Mouse (Mus musculus): ENCODE results near the gene Gen1. TPM values are rescaled to one million over a fixed set of nuclear protein-coding genes. Genes with fewer than 3 reads are reported as not detected.

Gene Gen1
- polyA plus RNA-seq, 1 experiment = 10.0 TPM

DNA sequence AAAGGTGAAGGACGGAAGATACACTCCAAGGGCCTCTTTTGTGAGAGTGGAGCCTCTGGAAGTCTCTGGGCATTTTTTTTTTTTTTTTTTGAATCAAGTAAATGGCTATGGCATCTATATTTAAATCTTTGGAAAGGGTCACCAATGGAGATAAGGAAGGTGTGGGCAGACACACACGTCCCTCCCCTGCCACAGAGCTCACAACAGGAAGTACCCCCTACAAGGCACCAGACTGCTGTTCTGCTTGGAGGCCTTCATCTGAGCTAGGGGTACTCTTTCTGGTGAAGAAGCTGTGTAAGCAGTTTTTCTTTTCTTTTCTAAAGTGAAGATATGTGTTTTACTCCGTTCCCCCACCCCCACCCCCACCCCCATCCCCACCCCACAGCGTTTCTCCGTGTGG, 68.8 kb downstream of the Gen1 start:
- Histone ChIP-seq H3K4me3 (ENCODE audit: insufficient read depth, low read length) (no peak overlapping the region), H3K4me1 (ENCODE audit: control insufficient read depth, insufficient read depth, low read length) (no peaks in the 10 kb centered on the region), H3K27ac (ENCODE audit: insufficient read depth, low read depth, low read length) (no peak overlapping the region)
- TF ChIP-seq CTCF (IDR thresholded peaks at IDR 0.05; ENCODE audit: low read depth, low read length) (no peak), POLR2A (IDR thresholded peaks at IDR 0.05; ENCODE audit: borderline replicate concordance, low read depth, low read length) (no peak)

DNA sequence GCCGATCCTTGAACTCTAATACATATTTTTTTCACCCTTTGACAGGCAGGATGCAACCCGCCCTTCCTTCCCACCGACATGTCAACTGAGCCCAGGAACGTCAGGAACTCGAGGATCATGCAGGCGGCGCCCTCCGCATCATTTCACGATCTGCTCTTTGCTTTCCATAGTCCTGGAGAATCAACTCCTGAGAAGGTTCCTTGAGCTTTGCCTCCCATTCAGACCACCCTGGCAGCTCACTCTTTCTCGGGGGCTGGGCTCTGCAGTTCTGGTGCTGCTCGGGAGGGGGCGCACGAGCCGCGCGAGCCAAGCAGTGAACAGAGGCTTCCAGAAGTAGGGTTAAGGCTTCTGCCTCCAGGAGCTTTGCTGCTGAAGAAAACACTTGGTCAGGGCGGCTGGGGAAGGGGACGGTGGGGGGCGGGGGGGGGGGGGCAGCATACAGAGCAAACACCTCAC, 69.4 kb downstream of the Gen1 start:
- Histone ChIP-seq H3K4me3 (ENCODE audit: insufficient read depth, low read length) (0 out of 2 replicates have a peak overlapping the region, but pooled peaks have one; percentile 25), H3K27ac (ENCODE audit: insufficient read depth, low read depth, low read length) (no peak overlapping the region), H3K4me1 (ENCODE audit: control insufficient read depth, insufficient read depth, low read length) (no peaks in the 10 kb centered on the region)
- TF ChIP-seq POLR2A (IDR thresholded peaks at IDR 0.05; ENCODE audit: borderline replicate concordance, low read depth, low read length) = no peak
- peak; percentile 73 for TF ChIP-seq CTCF (IDR thresholded peaks at IDR 0.05; ENCODE audit: low read depth, low read length)

DNA sequence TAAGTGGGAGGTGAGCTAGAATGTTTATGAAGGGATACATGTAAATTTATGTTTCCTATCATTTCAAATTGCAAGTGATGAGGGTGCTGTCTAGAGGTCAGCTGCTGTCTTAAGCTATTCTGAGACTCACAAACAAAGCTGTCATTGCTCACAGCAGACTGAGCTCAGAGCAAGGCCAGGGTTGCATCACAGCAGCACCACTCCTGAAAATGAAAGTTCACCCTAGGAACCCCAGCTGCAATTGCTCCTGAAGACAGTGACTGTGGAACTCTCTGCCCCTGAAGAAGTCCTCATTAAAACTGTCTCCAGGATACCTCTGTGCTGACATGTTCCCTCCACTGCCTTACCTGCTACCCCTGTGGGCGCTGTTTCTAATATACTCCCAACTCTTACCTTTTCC, 70.6 kb downstream of the Gen1 start:
- TF ChIP-seq POLR2A (IDR thresholded peaks at IDR 0.05; ENCODE audit: borderline replicate concordance, low read depth, low read length) (no peak), CTCF (IDR thresholded peaks at IDR 0.05; ENCODE audit: low read depth, low read length) (no peak)
- no peaks in the 10 kb centered on the region for H3K4me1 ChIP-seq (ENCODE audit: control insufficient read depth, insufficient read depth, low read length)
- no peak overlapping the region for H3K4me3 ChIP-seq (ENCODE audit: insufficient read depth, low read length)
- no peak overlapping the region for H3K27ac ChIP-seq (ENCODE audit: insufficient read depth, low read depth, low read length)

Other genes starting within 250 kb of the Gen1 start
- gene Kcns3, start 114.7 kb downstream of the Gen1 start, polyA plus RNA-seq (2012; ENCODE audit: insufficient read depth, insufficient read length, missing spikeins) = not detected in 2 replicates
- gene Msgn1, start 56.8 kb downstream of the Gen1 start, polyA plus RNA-seq (2012; ENCODE audit: insufficient read depth, insufficient read length, missing spikeins) = not detected in 2 replicates
- gene Smc6, start 85 bp upstream of the Gen1 start, polyA plus RNA-seq (2012; ENCODE audit: insufficient read depth, insufficient read length, missing spikeins) = 63.3 and 63.6 TPM in 2 replicates
- not detected in 2 replicates for gene Vsnl1, start 170.8 kb upstream of the Gen1 start, polyA plus RNA-seq (2012; ENCODE audit: insufficient read depth, insufficient read length, missing spikeins)
- not detected in 2 replicates for gene Rad51ap2, start 190.3 kb upstream of the Gen1 start, polyA plus RNA-seq (2012; ENCODE audit: insufficient read depth, insufficient read length, missing spikeins)

Data from bone marrow macrophage, adult 2 months (primary cell).